ENCODE assay signal across 24 mouse cellular contexts in genomic region chr12:49084505-49084904, GRCm38 (mm10).
DNase-seq lines count a peak whose midpoint lies in the region; ATAC-seq lines count a peak whose summit lies in the region.
"Had no signal": no experiment of that assay in that cellular context is flagged by ENCODE, and none has a peak within 500 bp of the region (broad histone marks: within the 10 kb centered on the region; RNA-seq: fewer than 3 reads in every experiment).

No protein-coding gene starts in this region.

- H3K9ac ChIP-seq in forebrain, embryonic 14.5 days (ENCODE audit: low read length), result no peak overlapping the region
- no peak overlapping the region for H3K9ac ChIP-seq in forebrain, embryonic 13.5 days
- no peak overlapping the region for H3K9ac ChIP-seq in hindbrain, embryonic 12.5 days
- no peak overlapping the region for H3K9ac ChIP-seq in neural tube, embryonic 11.5 days (ENCODE audit: low read length)
- H3K9ac ChIP-seq: embryonic facial prominence, embryonic 12.5 days; forebrain, embryonic 15.5 days; forebrain, postnatal 0 days had no signal

- DNase-seq in forebrain, embryonic 14.5 days (ENCODE audit: low spot score), result peak; percentile 10
- DNase-seq in hindbrain, embryonic 10.5 days (ENCODE audit: low spot score), result no peak
- DNase-seq in neural tube, embryonic 11.5 days (ENCODE audit: low spot score), result no peak
- DNase-seq in neural tube, embryonic 10.5 days (ENCODE audit: extremely low spot score, low spot score), result no peak
- DNase-seq: adrenal gland, adult 8-10 months; adrenal gland, postnatal 14 days; adrenal gland, postnatal 36 days; B cell, adult 2 months; cerebellum, adult 11-12 months; cerebellum, adult 2 months; cerebellum, adult 9-10 months; cerebellum, postnatal 10 days; cerebellum, postnatal 25 days; forebrain, postnatal 0 days had no signal

- no peak overlapping the region for H3K4me2 ChIP-seq in forebrain, embryonic 14.5 days (ENCODE audit: low read length)
- no peak overlapping the region for H3K4me2 ChIP-seq in forebrain, embryonic 13.5 days
- no peak overlapping the region for H3K4me2 ChIP-seq in hindbrain, embryonic 12.5 days (replicated peaks)
- H3K4me2 ChIP-seq in neural tube, embryonic 11.5 days (ENCODE audit: low read depth), result no peak overlapping the region
- H3K4me2 ChIP-seq: embryonic facial prominence, embryonic 12.5 days; forebrain, embryonic 15.5 days had no signal

- H3K4me1 ChIP-seq in forebrain, embryonic 14.5 days (ENCODE audit: control insufficient read depth, insufficient read depth, low read length), result no peaks in the 10 kb centered on the region
- no peaks in the 10 kb centered on the region for H3K4me1 ChIP-seq in forebrain, embryonic 13.5 days
- no peaks in the 10 kb centered on the region for H3K4me1 ChIP-seq in hindbrain, embryonic 12.5 days
- no peaks in the 10 kb centered on the region for H3K4me1 ChIP-seq in hindbrain, embryonic 10.5 days (replicated peaks)
- no peaks in the 10 kb centered on the region for H3K4me1 ChIP-seq in neural tube, embryonic 11.5 days (ENCODE audit: control insufficient read depth, insufficient read depth, low read length)
- H3K4me1 ChIP-seq: embryonic facial prominence, embryonic 10.5 days; embryonic facial prominence, embryonic 12.5 days; forebrain, embryonic 15.5 days had no signal

- H3K27ac ChIP-seq in forebrain, embryonic 14.5 days (ENCODE audit: low read depth, low read length), result no peak overlapping the region
- no peak overlapping the region for H3K27ac ChIP-seq in forebrain, embryonic 13.5 days
- no peak overlapping the region for H3K27ac ChIP-seq in hindbrain, embryonic 12.5 days
- H3K27ac ChIP-seq in hindbrain, embryonic 10.5 days, result no peak overlapping the region
- H3K27ac ChIP-seq in neural tube, embryonic 11.5 days (ENCODE audit: low read depth, low read length), result no peak overlapping the region
- H3K27ac ChIP-seq: embryonic facial prominence, embryonic 10.5 days; embryonic facial prominence, embryonic 12.5 days; forebrain, embryonic 15.5 days had no signal

- no peak overlapping the region for H3K4me3 ChIP-seq in forebrain, embryonic 14.5 days (ENCODE audit: low read depth, low read length)
- H3K4me3 ChIP-seq in forebrain, embryonic 13.5 days, result no peak overlapping the region
- H3K4me3 ChIP-seq in hindbrain, embryonic 12.5 days, result no peak overlapping the region
- H3K4me3 ChIP-seq in hindbrain, embryonic 10.5 days, result no peak overlapping the region
- H3K4me3 ChIP-seq in neural tube, embryonic 11.5 days (ENCODE audit: low read depth, low read length), result no peak overlapping the region
- H3K4me3 ChIP-seq: embryonic facial prominence, embryonic 10.5 days; embryonic facial prominence, embryonic 12.5 days; forebrain, embryonic 15.5 days had no signal

- no peak for ATAC-seq in forebrain, embryonic 14.5 days
- ATAC-seq in forebrain, embryonic 13.5 days, result no peak
- peak; percentile 58; the same call in 1 of the 2 replicates for ATAC-seq in hindbrain, embryonic 12.5 days (ENCODE audit: low FRiP score)
- peak; percentile 45; the same call in 1 of the 2 replicates for ATAC-seq in neural tube, embryonic 11.5 days (ENCODE audit: insufficient read depth, low FRiP score, low TSS enrichment)
- ATAC-seq: activated CD4-positive, CD25-positive, alpha-beta regulatory T cell, adult 4 months; CD4-positive, CD25-positive, alpha-beta regulatory T cell, adult 4 months; forebrain, embryonic 15.5 days; forebrain, postnatal 0 days; Patski had no signal

- H3K36me3 ChIP-seq in forebrain, embryonic 14.5 days (ENCODE audit: control insufficient read depth, insufficient read depth, low read length), result no peaks in the 10 kb centered on the region
- no peaks in the 10 kb centered on the region for H3K36me3 ChIP-seq in forebrain, embryonic 13.5 days (ENCODE audit: poor library complexity, severe bottlenecking)
- H3K36me3 ChIP-seq in hindbrain, embryonic 12.5 days, result no peaks in the 10 kb centered on the region
- H3K36me3 ChIP-seq in hindbrain, embryonic 10.5 days, result no peaks in the 10 kb centered on the region
- H3K36me3 ChIP-seq in neural tube, embryonic 11.5 days (ENCODE audit: control insufficient read depth, insufficient read depth, low read length), result no peaks in the 10 kb centered on the region
- H3K36me3 ChIP-seq: embryonic facial prominence, embryonic 10.5 days; embryonic facial prominence, embryonic 12.5 days; forebrain, embryonic 15.5 days; G1E had no signal

- no peaks in the 10 kb centered on the region for H3K27me3 ChIP-seq in forebrain, embryonic 14.5 days (replicated peaks; ENCODE audit: control insufficient read depth, insufficient read depth, low read length)
- no peaks in the 10 kb centered on the region for H3K27me3 ChIP-seq in forebrain, embryonic 13.5 days
- H3K27me3 ChIP-seq in hindbrain, embryonic 12.5 days, result no peaks in the 10 kb centered on the region
- no peaks in the 10 kb centered on the region for H3K27me3 ChIP-seq in hindbrain, embryonic 10.5 days (ENCODE audit: insufficient read depth, poor library complexity, severe bottlenecking)
- H3K27me3 ChIP-seq in neural tube, embryonic 11.5 days (ENCODE audit: control insufficient read depth, insufficient read depth, low read length), result no peaks in the 10 kb centered on the region
- H3K27me3 ChIP-seq: CH12.LX; embryonic facial prominence, embryonic 12.5 days; forebrain, embryonic 15.5 days; Patski had no signal

- H3K9me3 ChIP-seq in forebrain, embryonic 14.5 days (replicated peaks; ENCODE audit: control insufficient read depth, low read length), result no peaks in the 10 kb centered on the region
- no peaks in the 10 kb centered on the region for H3K9me3 ChIP-seq in forebrain, embryonic 13.5 days (replicated peaks)
- H3K9me3 ChIP-seq in hindbrain, embryonic 12.5 days (replicated peaks), result no peaks in the 10 kb centered on the region
- no peaks in the 10 kb centered on the region for H3K9me3 ChIP-seq in hindbrain, embryonic 10.5 days
- H3K9me3 ChIP-seq in neural tube, embryonic 11.5 days (ENCODE audit: control insufficient read depth, low read length), result no peaks in the 10 kb centered on the region
- H3K9me3 ChIP-seq: embryonic facial prominence, embryonic 10.5 days; embryonic facial prominence, embryonic 12.5 days; forebrain, embryonic 15.5 days; G1E had no signal

Comparison
In these comparisons a context has a peak if more than half of its experiments do, and no peak if none do; other contexts are left out.
1. ATAC-seq: peak in hindbrain, embryonic 12.5 days (single experiment) and neural tube, embryonic 11.5 days (single experiment); none in forebrain, embryonic 14.5 days (single experiment) and forebrain, embryonic 13.5 days (single experiment).